18 mouse cellular contexts compared by ENCODE assay signal in genomic region chr9:34825402-34826008, GRCm38 (mm10).
DNase-seq lines count a peak whose midpoint lies in the region; ATAC-seq lines count a peak whose summit lies in the region.
"Had no signal": no experiment of that assay in that cellular context is flagged by ENCODE, and none has a peak within 500 bp of the region (broad histone marks: within the 10 kb centered on the region; RNA-seq: fewer than 3 reads in every experiment).

No protein-coding gene starts in this region.

- H3K4me2 ChIP-seq in forebrain, embryonic 13.5 days = no peak overlapping the region
- H3K4me2 ChIP-seq in hindbrain, embryonic 12.5 days (replicated peaks) = no peak overlapping the region
- no peak overlapping the region for H3K4me2 ChIP-seq in midbrain, embryonic 13.5 days (replicated peaks)
- H3K4me2 ChIP-seq in heart, embryonic 11.5 days = no peak overlapping the region
- H3K4me2 ChIP-seq: liver, embryonic 12.5 days; lung, embryonic 15.5 days had no signal

- H3K4me3 ChIP-seq in forebrain, embryonic 13.5 days = no peak overlapping the region
- H3K4me3 ChIP-seq in forebrain, embryonic 10.5 days = no peak overlapping the region
- H3K4me3 ChIP-seq in hindbrain, embryonic 12.5 days = no peak overlapping the region
- H3K4me3 ChIP-seq in midbrain, embryonic 13.5 days (replicated peaks) = no peak overlapping the region
- H3K4me3 ChIP-seq in heart, embryonic 11.5 days (ENCODE audit: low read depth, low read length) = no peak overlapping the region
- H3K4me3 ChIP-seq: heart, embryonic 10.5 days; limb, embryonic 10.5 days; liver, embryonic 12.5 days; lung, embryonic 15.5 days; myocyte had no signal

- H3K4me1 ChIP-seq in forebrain, embryonic 13.5 days = peaks cover 26% of the 10 kb centered on the region
- H3K4me1 ChIP-seq in forebrain, embryonic 10.5 days = peaks cover 21% of the 10 kb centered on the region
- H3K4me1 ChIP-seq in hindbrain, embryonic 12.5 days = 0 out of 2 replicates have a peak, but pooled peaks cover 10% of the 10 kb centered on the region
- H3K4me1 ChIP-seq in midbrain, embryonic 13.5 days (replicated peaks) = peaks cover 18% of the 10 kb centered on the region
- no peaks in the 10 kb centered on the region for H3K4me1 ChIP-seq in heart, embryonic 11.5 days (ENCODE audit: control insufficient read depth, insufficient read depth, low read length)
- H3K4me1 ChIP-seq: heart, embryonic 10.5 days; liver, embryonic 12.5 days; lung, embryonic 15.5 days had no signal

- peak overlapping the region; percentile 27; the same call in 1 of the 2 replicates for H3K27ac ChIP-seq in forebrain, embryonic 13.5 days
- no peak overlapping the region for H3K27ac ChIP-seq in forebrain, embryonic 10.5 days
- H3K27ac ChIP-seq in hindbrain, embryonic 12.5 days = peak overlapping the region; percentile 35; the same call in 1 of the 2 replicates
- H3K27ac ChIP-seq in midbrain, embryonic 13.5 days = peak overlapping the region; percentile 58
- no peak overlapping the region for H3K27ac ChIP-seq in heart, embryonic 11.5 days (ENCODE audit: low read depth, low read length)
- H3K27ac ChIP-seq: heart, embryonic 10.5 days; limb, embryonic 10.5 days; liver, embryonic 12.5 days; lung, embryonic 15.5 days had no signal

- no peaks in the 10 kb centered on the region for H3K9me3 ChIP-seq in forebrain, embryonic 13.5 days (replicated peaks)
- H3K9me3 ChIP-seq in forebrain, embryonic 10.5 days = no peaks in the 10 kb centered on the region
- H3K9me3 ChIP-seq in hindbrain, embryonic 12.5 days (replicated peaks) = no peaks in the 10 kb centered on the region
- H3K9me3 ChIP-seq in midbrain, embryonic 13.5 days = no peaks in the 10 kb centered on the region
- H3K9me3 ChIP-seq in heart, embryonic 11.5 days (replicated peaks; ENCODE audit: control insufficient read depth, low read length) = no peaks in the 10 kb centered on the region
- H3K9me3 ChIP-seq: heart, embryonic 10.5 days; limb, embryonic 10.5 days; liver, embryonic 12.5 days; lung, embryonic 15.5 days had no signal

- H3K27me3 ChIP-seq in forebrain, embryonic 13.5 days = no peaks in the 10 kb centered on the region; the same call in 1 of the 2 replicates
- peaks cover 5% of the 10 kb centered on the region; the same call in 1 of the 2 replicates for H3K27me3 ChIP-seq in forebrain, embryonic 10.5 days (ENCODE audit: poor library complexity, severe bottlenecking)
- no peaks in the 10 kb centered on the region for H3K27me3 ChIP-seq in hindbrain, embryonic 12.5 days
- no peaks in the 10 kb centered on the region for H3K27me3 ChIP-seq in midbrain, embryonic 13.5 days
- no peaks in the 10 kb centered on the region for H3K27me3 ChIP-seq in heart, embryonic 11.5 days (ENCODE audit: control insufficient read depth, insufficient read depth, low read length)
- H3K27me3 ChIP-seq: liver, embryonic 12.5 days; lung, embryonic 15.5 days; Patski had no signal

- WGBS in forebrain, embryonic 13.5 days = 14% methylated on average over 11 of the region's 11 CpGs
- 42% methylated on average over 11 of the region's 11 CpGs for WGBS in forebrain, embryonic 10.5 days
- 53% methylated on average over 11 of the region's 11 CpGs for WGBS in hindbrain, embryonic 12.5 days
- 26% methylated on average over 11 of the region's 11 CpGs for WGBS in midbrain, embryonic 13.5 days
- WGBS in heart, embryonic 11.5 days (ENCODE audit: insufficient replicate concordance) = 68% methylated on average over 11 of the region's 11 CpGs

- H3K36me3 ChIP-seq in forebrain, embryonic 13.5 days (ENCODE audit: poor library complexity, severe bottlenecking) = no peaks in the 10 kb centered on the region
- H3K36me3 ChIP-seq in forebrain, embryonic 10.5 days (replicated peaks) = no peaks in the 10 kb centered on the region
- H3K36me3 ChIP-seq in hindbrain, embryonic 12.5 days = no peaks in the 10 kb centered on the region
- no peaks in the 10 kb centered on the region for H3K36me3 ChIP-seq in midbrain, embryonic 13.5 days
- no peaks in the 10 kb centered on the region for H3K36me3 ChIP-seq in heart, embryonic 11.5 days (ENCODE audit: control insufficient read depth, insufficient read depth, low read length)
- H3K36me3 ChIP-seq: heart, embryonic 10.5 days; limb, embryonic 10.5 days; liver, embryonic 12.5 days; lung, embryonic 15.5 days had no signal

- H3K9ac ChIP-seq in forebrain, embryonic 13.5 days = no peak overlapping the region
- H3K9ac ChIP-seq in hindbrain, embryonic 12.5 days = no peak overlapping the region
- no peak overlapping the region for H3K9ac ChIP-seq in midbrain, embryonic 13.5 days (replicated peaks)
- H3K9ac ChIP-seq in heart, embryonic 11.5 days (ENCODE audit: low read depth, low read length) = no peak overlapping the region
- H3K9ac ChIP-seq: liver, embryonic 12.5 days; lung, embryonic 15.5 days had no signal

- peak; percentile 39; the same call in 1 of the 2 replicates for ATAC-seq in forebrain, embryonic 13.5 days
- peak; percentile 68 for ATAC-seq in hindbrain, embryonic 12.5 days (ENCODE audit: low FRiP score)
- peak; percentile 77 for ATAC-seq in midbrain, embryonic 13.5 days
- no peak for ATAC-seq in heart, embryonic 11.5 days (replicated peaks; ENCODE audit: insufficient number of reproducible peaks, low FRiP score, low TSS enrichment)
- ATAC-seq: liver, embryonic 12.5 days; Patski had no signal

- DNase-seq in forebrain, embryonic 10.5 days (ENCODE audit: extremely low spot score, low spot score) = no peak
- DNase-seq in retina, postnatal 1 day = peak; percentile 92
- DNase-seq in cerebellum, adult 11 months = no peak
- no peak for DNase-seq in embryo, embryonic 10 days (ENCODE audit: low spot score)
- DNase-seq: cerebellum, adult 2 months; gastrocnemius, postnatal 25 days; heart, postnatal 4 days; kidney, adult 8-10 months had no signal

Comparison
In these comparisons a context has a peak if more than half of its experiments do, and no peak if none do; other contexts are left out.
1. H3K27ac ChIP-seq: peak in forebrain, embryonic 13.5 days (single experiment), hindbrain, embryonic 12.5 days (single experiment) and midbrain, embryonic 13.5 days (single experiment); none in forebrain, embryonic 10.5 days (single experiment) and heart, embryonic 11.5 days (single experiment).